Mouse (Mus musculus) adrenal gland, adult 18-20 months (tissue): ENCODE data around the gene Teddm1a. TPM values are rescaled to one million over a fixed set of nuclear protein-coding genes. Genes with fewer than 3 reads are reported as not detected.

Experiments
- microRNA-seq, 2 experiments: library from miRNA; unstranded; fragments of <30 nt; microRNA quantifications; one replicate each; pipeline ENCODE4 v1.2.0; 2021; ENCODE audit warnings: borderline number of aligned reads in 2 of 2
- total RNA-seq, 2 experiments: library from RNA; stranded (reverse); gene quantifications; 1 replicate in 1 of 2; 2 replicates in 1 of 2; pipeline ENCODE4 v1.2.3; 2021

Teddm1a gene
- total RNA-seq, 2 experiments from 2014 or later: not detected

Small RNA genes within 50 kb of the gene (microRNA-seq; reads per million reads assigned to microRNA genes)
- 25.1 to 53.3 reads per million in 2 experiments for gene Mir8114

Other genes with a start within 250 kb of the Teddm1a start
- not detected for gene Rgs8, start 238.7 kb upstream of the Teddm1a start, total RNA-seq
- gene Rgs16, start 151.4 kb upstream of the Teddm1a start, total RNA-seq: 1 to 10 TPM; 1.3 to 6.1 TPM
- 1 to 10 TPM; 7.1 to 9.0 TPM for gene Rnasel, start 142.3 kb upstream of the Teddm1a start, total RNA-seq
- under 1 TPM in 1 of 2 experiments, not detected in 1; 0.29 TPM for gene Rgsl1, start 47.6 kb upstream of the Teddm1a start, total RNA-seq
- not detected for gene Teddm1b, start 17.4 kb upstream of the Teddm1a start, total RNA-seq
- gene Glul, start 8.2 kb downstream of the Teddm1a start, total RNA-seq: 1,000 to 10,000 TPM; 1,052 to 1,177 TPM
- gene Teddm2, start 8.5 kb downstream of the Teddm1a start, total RNA-seq: under 1 TPM; 0.19 to 0.23 TPM